Mouse (Mus musculus) liver, adult 2 months (tissue): Measurements from ENCODE around the gene Prdx5.

ENCODE experiments used
- CTCF ChIP-seq: fragments of 200-500 bp; IDR thresholded peaks from 2 replicates; pipeline ENCODE4 v1.5.1; 2011; ENCODE audit warnings: low read depth, low read length, control low read depth
- POLR2A ChIP-seq: fragments of 200-500 bp; IDR thresholded peaks from 2 replicates; pipeline ENCODE4 v1.6.1; 2011; ENCODE audit warnings: low read length, control low read depth; ENCODE audit not compliant: insufficient read depth; ENCODE audit errors: extremely low read depth

DNA sequence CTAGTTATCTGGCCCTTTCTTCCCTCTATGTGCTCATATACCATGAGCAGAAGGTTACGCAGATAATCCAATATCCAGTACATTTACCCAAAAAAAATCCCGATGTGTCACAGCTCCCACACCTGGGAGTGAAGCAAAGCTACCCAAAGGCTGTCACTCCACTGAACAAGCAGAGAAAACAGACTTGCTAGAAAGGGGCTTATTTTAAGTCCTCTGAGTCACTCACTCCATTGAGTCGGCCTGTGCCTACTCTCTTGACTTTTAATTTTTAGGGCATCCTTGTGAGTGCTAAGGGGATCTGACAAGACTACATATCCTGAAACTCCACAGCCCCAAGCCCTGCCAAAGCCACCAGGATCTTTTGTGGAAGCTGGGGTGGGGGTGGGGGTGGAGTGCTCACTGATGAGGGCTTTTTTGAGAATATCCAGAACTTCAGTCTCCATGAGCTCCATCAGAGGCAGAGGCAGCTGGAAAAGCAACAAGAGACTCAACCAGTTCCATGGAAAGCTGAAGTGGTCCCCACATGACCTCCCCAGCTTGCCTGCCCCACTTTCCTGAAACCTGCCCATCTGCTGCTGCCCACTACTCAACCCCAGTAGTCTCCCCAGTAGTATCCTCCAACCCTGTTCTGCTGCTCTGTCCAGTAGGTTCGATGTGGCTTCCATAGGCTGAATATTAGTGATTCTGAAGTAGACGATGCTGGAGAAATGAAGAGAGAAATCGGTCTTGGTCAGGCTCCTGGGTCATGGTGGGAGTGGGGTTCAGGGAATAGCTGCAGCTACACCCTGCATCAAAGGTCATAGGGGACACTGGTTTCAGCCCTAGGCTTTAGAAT is 13.2 kb upstream of the Prdx5 start:
- no peak for TF ChIP-seq CTCF
- no peak for TF ChIP-seq POLR2A
